Mouse (Mus musculus): ENCODE results near the gene Olfr138.

Gene Olfr138

DNA sequence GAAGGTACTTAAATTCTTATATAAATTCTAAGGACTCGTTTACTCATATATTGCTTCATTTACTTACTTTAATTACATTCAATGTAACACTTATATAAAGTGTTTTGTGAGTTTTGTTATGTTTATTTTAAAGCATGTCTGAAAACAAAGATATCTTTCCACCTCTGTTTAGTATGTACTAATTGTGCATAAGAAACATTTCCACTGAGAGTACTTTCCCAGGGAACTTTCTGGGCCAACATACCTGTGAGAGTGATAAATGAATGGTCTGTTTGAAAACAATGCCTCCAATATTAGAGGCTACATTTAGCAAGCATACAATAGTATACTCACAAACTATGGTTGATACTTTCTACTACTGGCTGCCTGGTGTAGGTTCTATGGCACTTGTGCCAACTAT, at the start of gene Olfr138:
TSS of gene Olfr138 (plus strand) at position 301 of the 400 bp plus-strand sequence.
- DNase-seq = no peak

DNA sequence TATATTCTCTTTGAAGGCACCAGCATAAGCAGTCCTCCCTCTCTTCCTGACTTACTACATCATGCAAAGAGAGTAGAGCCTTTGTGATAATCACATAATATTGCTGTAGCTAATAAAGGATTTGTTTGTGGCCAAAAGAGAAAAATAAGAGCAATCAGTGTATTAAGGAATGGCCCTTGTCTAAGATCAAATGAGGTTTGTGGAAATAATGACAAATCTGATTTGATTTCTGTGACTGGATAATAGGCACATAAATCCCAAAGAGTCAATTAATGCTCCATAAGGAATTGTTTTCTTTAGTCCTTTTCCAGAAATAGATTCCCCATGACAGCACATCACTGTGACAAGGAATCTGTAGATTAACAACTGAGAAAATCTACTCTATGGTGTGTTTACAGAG, 46.6 kb downstream of the Olfr138 start, which contains the start of gene Olfr137:
TSS of gene Olfr137 (minus strand) at position 101 of the 400 bp plus-strand sequence.
- no peak for DNase-seq

All from cerebellum, postnatal 25 days (tissue).